Mouse (Mus musculus) embryonic facial prominence, embryonic 14.5 days (tissue): ENCODE results near the gene Gstcd. TPM values are rescaled to one million over a fixed set of nuclear protein-coding genes. Genes with fewer than 3 reads are reported as not detected.

Experiments
- ATAC-seq: fragments of 200-750 bp; cut with Nextera tagmentation; 2 replicates; pipeline ENCODE4 v1.8.0; 2017; ENCODE audit warnings: low read depth, moderate number of reproducible peaks, moderate TSS enrichment
- DNase-seq: peaks from one replicate; pipeline ENCODE4 v3.0.0-alpha.2; 2015; ENCODE audit warnings: low spot score
- H3K27ac ChIP-seq: fragments of 300-500 bp; sonication (generic); replicated peaks from 2 replicates; pipeline ENCODE4 v1.5.1; 2014; ENCODE audit warnings: low read depth, mild to moderate bottlenecking, low read length, moderate library complexity
- H3K27me3 ChIP-seq: fragments of 300-500 bp; sonication (generic); replicated peaks from 2 replicates; pipeline ENCODE4 v1.6.1; 2014; ENCODE audit warnings: low read length; ENCODE audit not compliant: control insufficient read depth, insufficient read depth
- H3K36me3 ChIP-seq: fragments of 300-500 bp; sonication (generic); 2 replicates; pipeline ENCODE4 v1.6.1; 2014; ENCODE audit warnings: low read length, mixed read lengths; ENCODE audit not compliant: control insufficient read depth, insufficient read depth
- H3K4me1 ChIP-seq: fragments of 300-500 bp; sonication (generic); 2 replicates; pipeline ENCODE4 v1.6.1; 2014; ENCODE audit warnings: antibody characterized with exemption, low read length; ENCODE audit not compliant: control insufficient read depth, insufficient read depth
- H3K4me2 ChIP-seq: fragments of 300-500 bp; sonication (generic); 2 replicates; pipeline ENCODE4 v1.6.1; 2014; ENCODE audit warnings: low read depth, mild to moderate bottlenecking, low read length, moderate library complexity, mixed read lengths
- H3K4me3 ChIP-seq: fragments of 300-500 bp; sonication (generic); 2 replicates; pipeline ENCODE4 v1.5.1; 2014; ENCODE audit warnings: low read depth, mild to moderate bottlenecking, low read length
- H3K9ac ChIP-seq: fragments of 300-500 bp; sonication (generic); 2 replicates; pipeline ENCODE4 v1.6.1; 2014; ENCODE audit warnings: low read depth, mild to moderate bottlenecking, low read length, moderate library complexity, mixed read lengths
- H3K9me3 ChIP-seq: fragments of 300-500 bp; sonication (generic); 2 replicates; pipeline ENCODE4 v1.6.1; 2016; ENCODE audit warnings: low read length; ENCODE audit not compliant: control insufficient read depth
- WGBS: fragments of 180-500 bp; shearing (Covaris S2); extraction: QIAGEN DNeasy Blood & Tissue Kit; methylation state at CpG from one replicate; pipeline ENCODE4 v1.1.7; 2014; 5-methylcytosine and 5-hydroxymethylcytosine counted together
- polyA plus RNA-seq: library from polyadenylated mRNA; unstranded; fragments of >200 nt; fragmentation: Nextera tagmentation; extraction: Ambion mirVana; gene quantifications from 2 replicates; pipeline ENCODE4 v1.2.1, GENCODE M21; 2014

The Gstcd gene
- polyA plus RNA-seq, 1 experiment from 2014 or later = 7.2 TPM

DNA sequence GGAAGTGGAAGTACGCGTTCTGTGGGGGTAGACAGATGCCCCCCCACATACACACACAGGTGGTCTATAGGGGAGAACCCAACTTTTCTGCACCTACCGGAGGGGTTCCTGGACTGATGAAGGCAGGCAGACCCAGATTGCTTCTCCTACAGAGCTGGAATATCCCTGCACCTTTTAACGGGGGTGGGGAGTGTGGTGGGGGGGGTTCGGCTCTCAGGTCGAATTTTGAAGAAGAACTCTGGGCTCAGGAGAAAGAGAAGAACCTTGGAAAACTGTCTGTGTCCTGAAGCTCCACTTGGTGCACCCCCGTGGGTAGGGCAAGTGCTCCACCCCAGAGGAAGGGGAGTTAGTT, 141.3 kb downstream of the Gstcd start:
- DNase-seq (no peak), ATAC-seq (peak; percentile 28; the same call in 1 of the 2 replicates)
- Histone ChIP-seq H3K4me1 (no peaks in the 10 kb centered on the region; the same call in 1 of the 2 replicates), H3K9ac (peak overlapping the region; percentile 76), H3K4me2 (peak overlapping the region; percentile 99), H3K27me3 (no peaks in the 10 kb centered on the region), H3K9me3 (no peaks in the 10 kb centered on the region), H3K4me3 (peak overlapping the region; percentile 81), H3K27ac (no peak overlapping the region), H3K36me3 (peaks cover 6% of the 10 kb centered on the region; the same call in 1 of the 2 replicates)
- 3% methylated on average over 7 of the region's 7 CpGs for WGBS

DNA sequence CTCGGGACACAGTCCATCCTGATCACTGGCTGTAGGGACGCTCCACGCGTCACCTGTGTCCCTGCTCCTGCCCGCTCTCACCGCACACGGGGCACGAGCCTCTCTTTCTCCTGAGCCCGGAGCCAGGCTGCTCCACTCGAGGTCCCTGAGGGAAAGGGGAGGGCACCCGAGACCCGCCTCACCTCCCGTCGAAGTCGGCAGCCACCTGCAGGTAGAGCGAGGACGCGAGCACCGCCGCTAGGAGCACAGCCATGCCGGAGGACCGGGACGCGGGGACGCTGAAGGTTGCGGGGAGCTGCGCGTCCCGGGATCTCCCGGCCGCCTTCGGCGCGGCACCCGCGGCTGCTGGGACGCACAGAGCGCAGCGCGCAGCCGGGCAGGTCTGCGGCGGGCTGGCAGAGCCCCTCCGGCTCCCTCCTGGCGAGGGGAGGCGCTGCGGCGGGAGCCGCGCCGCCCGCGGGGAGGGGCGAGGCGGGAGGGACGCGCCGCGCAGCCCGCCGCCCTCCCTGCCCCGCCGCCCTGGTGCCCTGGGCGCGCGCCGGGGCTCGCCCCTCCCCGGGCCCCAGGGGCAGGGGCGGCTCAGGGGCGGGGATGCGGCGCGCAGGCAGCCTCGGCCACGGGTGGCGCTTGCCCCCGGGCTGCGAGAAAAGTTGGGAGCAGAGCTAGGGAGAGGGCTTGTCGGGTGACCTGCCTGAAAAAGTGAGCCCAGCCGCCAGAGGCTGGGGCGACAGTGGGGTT, 141.9 kb downstream of the Gstcd start, which contains the start of gene Npnt:
Npnt (minus strand) TSS at position 501 of the 738 bp plus-strand sequence.
- Histone ChIP-seq H3K27me3 (no peaks in the 10 kb centered on the region), H3K4me3 (peak within 1 kb of the TSS; percentile 81), H3K9me3 (no peaks in the 10 kb centered on the region), H3K4me1 (no peaks in the 10 kb centered on the region; the same call in 1 of the 2 replicates), H3K9ac (peak within 1 kb of the TSS; percentile 76), H3K4me2 (peak within 1 kb of the TSS; percentile 99), H3K27ac (peak within 1 kb of the TSS; percentile 70), H3K36me3 (peaks cover 6% of the 10 kb centered on the region; the same call in 1 of the 2 replicates)
- ATAC-seq (peak; percentile 89), DNase-seq (peak; percentile 74)
- 1% methylated on average over 17 of the region's 82 CpGs for WGBS

DNA sequence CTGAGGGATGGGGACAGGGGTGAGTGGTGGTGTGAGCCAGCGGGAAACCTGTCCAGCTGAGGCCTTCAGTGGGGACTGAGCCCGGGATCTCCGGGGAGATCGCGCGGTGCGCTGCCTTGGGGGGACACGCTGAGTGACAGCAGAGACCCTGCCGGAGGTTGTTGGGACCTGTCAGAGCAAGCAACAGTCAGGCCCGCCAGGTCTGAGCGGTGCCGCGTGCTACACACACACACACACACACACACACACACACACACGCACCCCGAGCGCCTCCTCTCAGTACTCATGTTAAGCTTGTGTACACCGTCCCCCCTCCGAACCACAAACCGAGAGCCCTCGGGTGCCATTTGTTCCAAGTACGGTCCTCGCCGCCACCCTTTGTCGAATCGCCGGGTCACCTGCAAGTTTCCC, 142.4 kb downstream of the Gstcd start:
- peak; percentile 70 for ATAC-seq
- 0% methylated on average over 10 of the region's 26 CpGs for WGBS

DNA sequence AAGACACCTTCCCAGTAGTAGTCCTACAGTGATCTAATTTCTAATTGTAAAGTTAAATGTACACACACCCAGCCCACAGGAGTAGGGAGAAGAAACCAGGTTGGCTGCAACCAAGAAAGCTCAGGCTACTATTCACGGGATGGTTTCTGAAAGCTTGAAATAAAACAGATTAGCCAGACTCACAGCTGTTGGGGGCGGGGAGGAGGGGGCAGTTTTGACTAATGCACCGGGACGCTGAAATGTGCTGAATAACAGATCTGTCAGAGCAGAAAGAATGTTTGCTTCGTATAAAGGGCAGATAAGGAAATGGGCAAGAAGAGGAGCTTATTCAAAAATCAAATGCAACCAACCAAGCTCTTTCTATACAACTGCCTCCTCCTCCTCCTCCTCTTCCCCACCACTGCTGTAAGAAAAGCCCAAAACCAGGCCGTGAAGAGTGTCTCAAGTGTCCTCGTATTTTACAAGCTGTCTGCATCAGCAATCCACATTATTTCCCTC, 143.5 kb downstream of the Gstcd start:
- Histone ChIP-seq H3K4me3 (peak overlapping the region; percentile 81), H3K36me3 (peaks cover 6% of the 10 kb centered on the region; the same call in 1 of the 2 replicates), H3K9ac (no peak overlapping the region), H3K4me1 (no peaks in the 10 kb centered on the region; the same call in 1 of the 2 replicates), H3K27me3 (no peaks in the 10 kb centered on the region), H3K4me2 (peak overlapping the region; percentile 99), H3K9me3 (no peaks in the 10 kb centered on the region), H3K27ac (no peak overlapping the region)
- no peak for ATAC-seq
- 18% methylated on average over 7 of the region's 7 CpGs for WGBS
- DNase-seq = peak; percentile 52

More for the DNA sequence above, 142.4 kb downstream of the Gstcd start:
- Histone ChIP-seq H3K4me2 (peak overlapping the region; percentile 99), H3K27ac (peak overlapping the region; percentile 70), H3K9ac (peak overlapping the region; percentile 76), H3K9me3 (no peaks in the 10 kb centered on the region), H3K36me3 (peaks cover 6% of the 10 kb centered on the region; the same call in 1 of the 2 replicates), H3K4me1 (no peaks in the 10 kb centered on the region; the same call in 1 of the 2 replicates), H3K4me3 (peak overlapping the region; percentile 81), H3K27me3 (no peaks in the 10 kb centered on the region)
- peak; percentile 65 for DNase-seq

DNA sequence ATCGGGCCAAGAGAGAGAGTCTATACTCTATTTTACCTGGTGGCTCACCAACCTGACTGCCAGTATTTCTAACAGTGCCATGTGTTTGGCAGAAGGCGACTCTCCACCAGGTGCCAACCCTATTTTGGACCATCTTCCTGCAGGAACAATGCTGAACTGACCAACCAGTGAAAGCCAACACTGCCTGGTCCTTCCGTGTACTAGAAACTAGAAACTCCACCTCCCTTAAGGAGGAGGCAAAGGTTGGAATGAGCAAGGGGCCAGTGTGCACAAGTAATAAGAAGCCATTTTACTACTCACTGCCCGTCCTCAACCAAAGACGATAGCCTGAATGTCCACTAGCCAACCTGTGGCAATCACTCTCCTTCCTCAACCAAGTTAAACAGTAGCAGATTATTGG, 145.7 kb downstream of the Gstcd start:
- Histone ChIP-seq H3K4me1 (no peaks in the 10 kb centered on the region; the same call in 1 of the 2 replicates), H3K27me3 (no peaks in the 10 kb centered on the region), H3K27ac (no peak overlapping the region), H3K4me2 (no peak overlapping the region), H3K9ac (no peak overlapping the region), H3K36me3 (peaks cover 6% of the 10 kb centered on the region; the same call in 1 of the 2 replicates), H3K4me3 (no peak overlapping the region), H3K9me3 (no peaks in the 10 kb centered on the region)
- DNase-seq (no peak), ATAC-seq (no peak)
- WGBS = 79% methylated on average over 5 of the region's 5 CpGs

DNA sequence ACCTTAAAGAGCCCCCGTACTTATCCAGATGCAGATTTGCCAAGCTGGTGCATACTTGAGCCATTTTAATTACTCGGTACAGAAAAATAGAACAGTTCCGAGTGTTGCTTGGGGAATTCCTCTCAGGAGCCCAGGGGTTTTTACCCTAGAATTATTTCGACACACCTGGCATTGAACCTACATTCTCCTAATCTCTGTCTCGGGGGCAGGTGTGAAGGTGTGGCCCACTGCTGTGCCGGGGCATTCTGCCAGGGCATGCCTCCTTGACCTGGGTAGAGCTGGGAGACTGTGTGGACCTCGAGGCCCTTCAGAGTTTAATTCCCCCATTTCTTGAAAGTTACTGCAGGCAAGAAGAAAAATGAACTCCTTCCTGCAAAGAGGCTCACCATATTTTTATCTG, 146.2 kb downstream of the Gstcd start:
- H3K4me2 ChIP-seq = no peak overlapping the region
- no peak overlapping the region for H3K9ac ChIP-seq
- H3K4me3 ChIP-seq = no peak overlapping the region
- H3K27ac ChIP-seq = no peak overlapping the region
- DNase-seq (no peak), ATAC-seq (no peak)
- H3K36me3 ChIP-seq = peaks cover 6% of the 10 kb centered on the region; the same call in 1 of the 2 replicates
- WGBS = 65% methylated on average over 7 of the region's 7 CpGs
- no peaks in the 10 kb centered on the region for H3K27me3 ChIP-seq
- no peaks in the 10 kb centered on the region; the same call in 1 of the 2 replicates for H3K4me1 ChIP-seq
- no peaks in the 10 kb centered on the region for H3K9me3 ChIP-seq

DNA sequence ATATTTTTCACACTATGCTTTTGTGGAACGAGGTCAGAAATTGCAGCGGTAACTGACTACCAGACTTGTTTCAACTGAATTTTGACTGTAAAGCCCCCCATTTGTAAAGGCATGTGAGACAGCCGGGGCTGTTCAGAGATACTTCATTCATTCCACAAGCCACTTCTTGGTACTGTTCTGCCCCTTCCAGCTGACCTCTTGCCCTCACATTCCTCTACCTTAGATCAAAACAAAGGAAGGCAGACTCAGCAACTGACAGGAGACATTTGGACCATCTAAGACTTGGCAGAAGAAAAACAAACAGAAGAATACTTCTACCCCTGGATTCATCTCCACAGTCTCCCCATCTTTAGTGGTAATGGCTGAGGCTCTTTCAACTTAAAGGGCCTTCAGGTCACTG, 147.2 kb downstream of the Gstcd start:
- H3K27me3 ChIP-seq = no peaks in the 10 kb centered on the region
- no peak overlapping the region for H3K9ac ChIP-seq
- no peak overlapping the region for H3K4me3 ChIP-seq
- WGBS = 19% methylated on average over 3 of the region's 3 CpGs
- no peak overlapping the region for H3K27ac ChIP-seq
- H3K4me1 ChIP-seq = no peaks in the 10 kb centered on the region; the same call in 1 of the 2 replicates
- H3K9me3 ChIP-seq = no peaks in the 10 kb centered on the region
- peaks cover 6% of the 10 kb centered on the region; the same call in 1 of the 2 replicates for H3K36me3 ChIP-seq
- ATAC-seq (no peak), DNase-seq (no peak)
- H3K4me2 ChIP-seq = no peak overlapping the region

DNA sequence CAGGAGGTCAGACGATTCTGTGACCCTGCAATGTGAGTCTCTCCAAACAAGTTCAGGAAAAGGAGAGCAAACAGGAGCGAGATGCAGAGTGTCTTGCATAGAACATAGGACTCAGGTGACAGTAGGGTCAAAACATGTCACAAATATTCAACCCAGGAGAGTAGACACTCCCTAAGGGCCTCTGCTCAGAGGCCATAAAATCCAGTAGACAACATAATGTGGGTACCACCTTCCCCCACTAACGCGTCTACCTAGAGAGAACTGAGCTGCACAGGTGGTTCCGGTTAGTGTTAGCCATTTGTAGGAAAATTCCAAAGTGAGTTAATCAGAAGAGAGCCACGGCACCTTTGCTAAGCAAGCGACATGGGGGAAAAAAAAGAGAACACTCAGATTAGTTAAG, 147.6 kb downstream of the Gstcd start:
- Histone ChIP-seq H3K27me3 (no peaks in the 10 kb centered on the region), H3K4me2 (no peak overlapping the region), H3K4me3 (no peak overlapping the region), H3K9ac (no peak overlapping the region), H3K9me3 (no peaks in the 10 kb centered on the region), H3K36me3 (peaks cover 6% of the 10 kb centered on the region; the same call in 1 of the 2 replicates), H3K27ac (no peak overlapping the region), H3K4me1 (peaks cover 3% of the 10 kb centered on the region; the same call in 1 of the 2 replicates)
- no peak for DNase-seq
- 19% methylated on average over 7 of the region's 7 CpGs for WGBS
- ATAC-seq = no peak
